Mouse (Mus musculus): ENCODE data around the gene Tubg1. TPM values are rescaled to one million over a fixed set of nuclear protein-coding genes. Genes with fewer than 3 reads are reported as not detected.
A peak's percentile ranks its signal among the peaks of the same experiment; 100 is the strongest.
"Not testable (repeated sequence)": the region's sequence is repeated elsewhere in the genome, so short reads cannot be mapped to it uniquely, and the experiment has no call there.

Tubg1 gene
- total RNA-seq, 1 experiment from 2014 or later, result 11.3 TPM

DNA sequence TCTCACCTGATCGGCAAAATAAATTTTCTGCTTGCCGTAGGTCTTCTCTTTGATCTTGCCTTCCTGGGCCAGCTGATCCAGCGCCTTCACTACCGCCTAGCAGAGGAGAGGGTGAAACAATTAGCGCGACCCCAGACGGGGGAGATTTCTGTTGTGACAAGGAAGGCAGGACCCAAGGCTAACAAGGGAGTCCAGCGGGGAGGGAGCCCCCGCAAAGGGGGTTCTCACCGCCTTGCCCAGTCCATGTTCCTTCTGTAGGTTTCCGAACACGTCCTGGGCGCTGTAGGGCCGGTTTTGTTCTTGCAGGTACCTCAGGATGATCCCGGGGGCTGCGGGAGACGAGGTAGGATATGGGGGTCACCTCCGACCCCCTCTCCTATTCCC is 24.8 kb upstream of the Tubg1 start:
- no peak; the same call in 1 of the 2 replicates for ATAC-seq (ENCODE audit: extremely low read depth, insufficient number of reproducible peaks, low FRiP score, poor library complexity, severe bottlenecking)

DNA sequence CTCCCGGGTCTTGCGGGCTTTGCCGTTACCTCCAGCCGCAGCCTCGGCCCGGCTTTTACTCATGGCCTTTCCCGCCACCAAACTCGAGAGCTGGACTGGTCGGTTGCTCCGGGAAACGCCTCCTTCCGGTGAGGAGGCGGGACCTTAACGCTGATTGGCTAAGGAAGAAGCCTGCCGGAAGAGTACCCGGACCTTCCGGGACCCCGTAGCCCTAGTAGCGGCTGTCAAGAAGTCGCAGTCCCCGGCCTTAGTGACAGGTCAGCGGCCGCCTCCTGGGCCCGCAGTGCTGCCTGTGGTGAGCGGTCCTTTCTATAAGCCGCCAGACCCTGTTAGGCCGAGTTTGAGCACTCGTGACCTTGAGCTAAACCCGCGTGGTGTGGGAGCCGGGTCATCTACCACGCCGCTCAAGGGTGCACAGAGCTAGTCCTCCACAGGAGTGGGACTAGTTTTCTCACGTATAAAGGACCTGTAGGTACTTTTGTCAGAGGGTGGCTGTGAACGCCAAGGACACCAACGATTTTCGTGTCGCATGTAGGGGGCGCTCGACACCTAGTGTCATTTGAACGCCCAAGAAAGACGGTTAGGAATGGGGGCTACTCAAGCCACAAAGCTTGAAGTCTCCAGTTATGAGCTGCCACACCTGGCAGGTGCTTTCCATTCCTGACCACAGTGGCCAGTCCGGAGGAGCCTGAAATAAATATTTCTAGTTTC is 24.3 kb upstream of the Tubg1 start, which contains the start of gene Psmc3ip:
Psmc3ip (minus strand) TSS at position 123 of the 711 bp plus-strand sequence.
- ATAC-seq (ENCODE audit: extremely low read depth, insufficient number of reproducible peaks, low FRiP score, poor library complexity, severe bottlenecking), result peak; percentile 96

DNA sequence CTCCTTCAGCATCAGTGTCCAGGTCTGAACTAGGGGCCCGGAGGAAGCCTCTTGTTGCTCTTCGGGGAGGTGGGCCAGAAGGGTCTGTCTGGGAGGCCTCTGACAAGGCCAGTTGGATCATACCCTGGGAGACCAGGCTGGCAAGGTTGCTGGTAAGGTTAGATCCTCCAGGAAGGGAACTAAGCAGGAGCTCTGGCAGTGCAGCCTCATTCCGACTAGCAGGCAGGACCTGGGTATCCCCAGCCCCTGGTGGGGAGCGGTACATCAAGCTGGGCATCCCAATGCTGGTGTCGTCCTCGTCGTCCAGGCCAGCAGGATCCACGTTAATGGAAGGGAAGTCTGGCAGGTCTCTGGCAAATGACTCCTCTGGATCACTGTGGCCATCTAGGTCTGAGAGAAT is 21.5 kb upstream of the Tubg1 start:
- ATAC-seq (ENCODE audit: extremely low read depth, insufficient number of reproducible peaks, low FRiP score, poor library complexity, severe bottlenecking), result no peak

DNA sequence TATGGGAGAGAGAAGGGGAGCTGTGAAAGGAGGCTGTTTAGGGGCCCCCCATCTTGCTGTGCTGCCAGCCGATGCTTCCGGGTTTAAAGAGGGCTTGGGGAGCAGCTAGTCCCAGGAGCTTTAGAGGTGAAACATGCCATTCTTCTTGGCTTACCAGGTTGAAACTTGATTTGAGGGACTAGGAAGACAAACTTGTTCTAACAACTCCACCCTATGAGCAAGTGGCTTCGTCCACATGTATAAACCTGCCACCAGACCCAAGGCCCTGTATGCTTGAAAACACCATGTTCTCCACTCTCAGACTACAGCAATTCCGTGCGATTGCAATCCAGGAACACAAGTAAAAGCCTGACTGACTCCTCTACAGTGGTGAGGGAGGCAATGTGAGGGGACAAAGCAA is 16.7 kb upstream of the Tubg1 start:
- no peak for ATAC-seq (ENCODE audit: extremely low read depth, insufficient number of reproducible peaks, low FRiP score, poor library complexity, severe bottlenecking)

DNA sequence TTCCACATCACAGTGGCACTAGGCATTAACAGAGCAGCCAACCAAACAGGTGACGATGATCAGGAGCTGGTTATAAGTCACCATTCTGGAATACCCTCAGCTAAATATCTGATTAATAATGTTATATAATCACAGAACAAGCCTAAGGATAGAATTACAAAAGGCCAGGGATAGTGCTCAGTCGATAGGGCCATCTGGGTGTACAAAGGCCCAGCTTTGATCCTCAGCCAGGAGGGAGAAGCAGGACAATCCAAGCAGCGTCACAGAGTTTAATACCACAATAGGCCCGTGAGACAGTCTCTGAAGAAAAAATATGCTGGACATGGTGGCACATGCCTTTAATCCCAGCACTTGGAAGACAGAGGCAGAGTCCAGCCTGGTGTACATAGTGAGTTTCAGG is 10.4 kb upstream of the Tubg1 start:
- ATAC-seq (ENCODE audit: extremely low read depth, insufficient number of reproducible peaks, low FRiP score, poor library complexity, severe bottlenecking), result no peak

DNA sequence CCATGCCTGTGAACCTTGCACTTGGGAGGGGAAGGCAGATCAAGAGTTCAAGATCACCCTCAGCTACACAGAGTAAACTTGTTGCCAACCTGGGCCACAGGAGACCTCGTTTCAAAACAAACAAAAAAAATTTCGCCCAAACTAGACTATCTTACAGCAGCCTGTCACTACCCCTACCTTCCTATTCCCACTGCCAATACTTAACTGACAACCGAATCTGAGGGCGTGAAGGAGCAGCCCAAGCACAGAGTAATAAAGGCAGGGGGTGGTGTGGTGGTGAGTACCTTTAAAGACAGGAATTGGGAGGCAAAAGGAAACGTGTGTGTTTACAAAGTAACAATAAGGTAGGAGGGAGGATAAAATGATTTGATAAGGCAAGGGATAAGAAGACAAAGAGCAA is 9.0 kb upstream of the Tubg1 start:
- no peak for ATAC-seq (ENCODE audit: extremely low read depth, insufficient number of reproducible peaks, low FRiP score, poor library complexity, severe bottlenecking)

DNA sequence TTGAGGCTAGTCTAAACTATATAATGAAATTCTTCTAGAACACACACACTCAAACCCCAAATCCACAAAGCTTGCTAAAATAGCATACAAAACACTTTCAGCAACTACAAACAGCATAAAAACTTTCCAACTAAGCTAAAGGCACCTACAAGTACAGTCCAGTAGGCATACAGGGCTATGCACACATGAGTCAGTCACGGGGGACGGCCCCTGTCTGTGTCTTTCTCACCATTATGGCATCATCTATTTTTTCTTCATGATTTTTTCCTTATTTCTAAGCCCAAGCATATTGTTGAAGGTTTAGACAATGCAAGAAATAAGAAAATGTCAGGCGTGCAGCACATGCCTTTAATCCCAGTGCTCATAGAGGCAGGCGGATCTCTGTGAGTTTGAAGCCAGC is 8.6 kb upstream of the Tubg1 start:
- no peak for ATAC-seq (ENCODE audit: extremely low read depth, insufficient number of reproducible peaks, low FRiP score, poor library complexity, severe bottlenecking)

DNA sequence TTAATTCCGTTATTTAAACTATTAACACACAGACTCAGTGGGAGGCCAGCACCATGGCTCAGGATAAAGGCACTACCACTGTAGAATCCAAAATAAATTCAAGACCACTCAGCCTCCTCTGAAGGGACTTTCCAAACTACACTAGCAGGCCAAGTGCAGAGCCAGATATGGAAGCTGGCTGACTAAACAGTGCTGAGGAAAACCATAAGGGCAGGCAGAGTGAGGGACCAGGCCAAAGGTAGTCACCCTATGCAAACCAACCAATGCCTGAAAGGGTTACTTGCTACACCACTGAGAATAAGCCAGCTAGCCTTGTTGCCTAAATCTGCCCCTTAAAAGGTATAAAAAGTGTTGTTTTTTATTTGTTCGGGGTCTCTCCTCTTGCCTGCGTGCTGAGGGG is 7.6 kb upstream of the Tubg1 start:
- ATAC-seq (ENCODE audit: extremely low read depth, insufficient number of reproducible peaks, low FRiP score, poor library complexity, severe bottlenecking), result no peak

DNA sequence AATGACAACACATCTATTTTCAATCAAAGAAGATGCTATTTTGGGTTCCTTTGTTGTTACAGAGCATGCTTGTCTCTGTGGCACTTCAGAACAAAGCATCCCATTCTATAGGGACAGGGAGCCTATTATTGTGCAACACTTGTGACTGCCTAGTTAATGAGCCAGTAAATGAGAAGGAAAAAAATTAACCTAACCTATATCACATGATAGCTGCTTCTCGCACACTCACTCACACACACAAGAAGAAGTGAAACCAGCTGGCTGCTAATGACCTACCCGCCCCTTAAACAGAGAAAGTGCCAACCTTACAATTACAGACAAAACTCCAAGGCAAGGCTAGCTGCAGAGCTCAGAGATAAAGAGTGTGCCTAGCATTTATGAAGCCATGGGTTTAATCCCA is 4.2 kb upstream of the Tubg1 start:
- ATAC-seq (ENCODE audit: extremely low read depth, insufficient number of reproducible peaks, low FRiP score, poor library complexity, severe bottlenecking), result peak; percentile 46; the same call in 1 of the 2 replicates

DNA sequence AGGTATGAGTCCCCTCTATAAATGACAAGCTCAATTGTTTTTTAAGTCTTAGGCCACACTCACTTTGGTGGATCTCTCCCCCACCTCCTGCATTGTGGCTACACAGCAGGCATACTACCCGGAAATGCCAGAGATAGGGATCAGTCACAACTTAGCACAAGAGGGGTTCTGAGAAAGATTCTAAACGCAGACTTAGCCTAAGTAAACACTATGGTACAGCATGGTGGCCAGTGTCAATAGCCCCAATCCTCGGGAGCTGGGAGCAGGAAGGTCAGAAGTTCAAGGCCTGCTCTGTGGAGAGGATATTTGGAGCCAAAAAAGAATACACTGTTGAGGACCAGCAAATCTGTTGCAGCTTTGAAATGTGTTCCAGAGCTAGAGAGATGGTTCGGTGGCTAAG is 1.6 kb upstream of the Tubg1 start:
- no peak for ATAC-seq (ENCODE audit: extremely low read depth, insufficient number of reproducible peaks, low FRiP score, poor library complexity, severe bottlenecking)

DNA sequence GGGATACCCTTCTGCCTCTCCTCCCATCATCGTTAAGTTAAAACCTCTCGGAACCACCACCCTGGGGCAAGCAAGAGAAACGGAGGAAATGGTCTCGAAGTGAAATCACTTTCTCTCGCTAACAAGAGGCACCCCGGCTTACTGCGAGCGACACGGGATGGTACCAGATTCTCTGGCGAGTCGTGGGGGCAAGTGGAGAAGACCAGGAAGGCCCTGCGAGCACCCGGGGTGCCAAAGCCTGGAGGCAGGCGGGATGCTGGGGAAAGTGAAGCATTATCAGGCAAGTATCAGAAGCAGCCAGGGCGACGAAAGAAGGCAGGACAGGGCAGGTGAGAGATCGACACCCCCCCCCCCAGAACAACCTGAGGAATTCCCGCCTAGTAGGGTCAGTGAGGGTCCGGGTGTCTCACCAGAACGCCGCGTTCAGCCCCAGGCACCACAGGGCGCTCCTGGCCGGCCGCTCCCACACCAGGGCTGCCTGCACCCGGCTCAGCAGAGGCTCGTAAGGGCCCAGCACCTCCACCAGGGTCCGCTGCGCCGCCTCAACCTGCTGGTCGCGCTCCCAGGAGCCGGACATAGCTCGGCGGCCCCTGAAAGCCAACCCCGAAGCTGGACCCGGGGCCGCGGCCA is 492 bp upstream of the Tubg1 start:
- no peak; the same call in 1 of the 2 replicates for ATAC-seq (ENCODE audit: extremely low read depth, insufficient number of reproducible peaks, low FRiP score, poor library complexity, severe bottlenecking)

DNA sequence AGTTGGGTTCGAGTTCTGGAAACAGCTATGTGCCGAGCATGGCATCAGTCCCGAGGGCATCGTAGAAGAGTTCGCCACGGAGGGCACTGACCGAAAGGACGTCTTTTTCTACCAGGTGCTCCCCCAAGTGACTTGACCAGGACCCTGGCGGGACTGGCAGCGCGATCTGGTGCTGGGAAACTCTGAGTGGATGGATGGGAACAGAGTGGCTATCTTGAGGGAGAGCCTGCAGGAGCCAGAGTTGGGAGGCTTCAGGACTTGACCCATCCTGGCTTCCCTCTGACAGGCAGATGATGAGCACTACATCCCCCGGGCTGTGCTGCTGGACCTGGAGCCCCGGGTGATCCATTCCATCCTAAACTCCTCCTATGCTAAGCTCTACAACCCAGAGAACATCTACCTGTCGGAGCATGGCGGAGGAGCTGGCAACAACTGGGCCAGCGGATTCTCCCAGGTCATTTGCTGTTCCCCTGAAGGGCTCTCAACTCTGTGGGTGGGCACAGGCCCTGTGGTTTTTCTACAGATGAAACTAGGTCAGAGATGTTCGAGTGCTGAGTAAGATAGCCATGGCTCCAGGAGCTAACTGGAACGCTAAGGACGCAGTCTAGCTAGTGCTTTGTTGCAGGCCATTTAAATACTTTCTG is 929 bp downstream of the Tubg1 start:
- no peak for ATAC-seq (ENCODE audit: extremely low read depth, insufficient number of reproducible peaks, low FRiP score, poor library complexity, severe bottlenecking)

DNA sequence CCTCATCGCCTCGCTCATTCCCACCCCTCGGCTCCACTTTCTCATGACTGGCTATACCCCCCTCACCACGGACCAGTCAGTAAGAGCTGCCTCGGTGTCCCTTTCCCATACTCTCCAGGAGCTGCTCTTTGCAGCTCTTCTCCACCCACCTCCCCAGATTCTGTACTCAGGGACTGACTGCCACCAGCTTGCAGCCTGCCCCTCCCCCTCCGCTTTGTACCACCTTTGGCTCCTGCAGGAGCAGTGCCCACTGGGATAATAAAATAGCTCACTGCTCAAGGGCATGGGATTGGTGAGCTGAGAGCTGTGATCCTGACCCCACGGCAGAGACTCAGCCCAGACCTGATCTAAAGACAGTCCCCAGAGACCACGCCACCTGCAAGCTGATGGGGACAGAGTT is 4.8 kb downstream of the Tubg1 start:
- not testable (repeated sequence) for ATAC-seq (ENCODE audit: extremely low read depth, insufficient number of reproducible peaks, low FRiP score, poor library complexity, severe bottlenecking)

DNA sequence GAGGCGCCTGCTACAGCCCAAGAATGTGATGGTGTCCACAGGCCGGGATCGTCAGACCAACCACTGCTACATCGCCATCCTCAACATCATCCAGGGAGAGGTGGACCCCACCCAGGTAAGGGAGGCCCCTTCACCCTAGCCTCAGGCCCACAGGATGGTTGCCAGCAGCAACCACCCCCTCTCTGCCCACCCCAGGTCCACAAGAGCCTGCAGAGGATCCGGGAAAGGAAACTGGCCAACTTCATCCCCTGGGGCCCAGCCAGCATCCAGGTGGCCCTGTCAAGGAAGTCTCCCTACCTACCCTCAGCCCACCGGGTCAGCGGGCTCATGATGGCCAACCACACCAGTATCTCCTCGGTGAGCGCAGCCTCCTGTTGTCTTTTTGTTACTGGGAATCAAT is 5.3 kb downstream of the Tubg1 start:
- not testable (repeated sequence) for ATAC-seq (ENCODE audit: extremely low read depth, insufficient number of reproducible peaks, low FRiP score, poor library complexity, severe bottlenecking)

DNA sequence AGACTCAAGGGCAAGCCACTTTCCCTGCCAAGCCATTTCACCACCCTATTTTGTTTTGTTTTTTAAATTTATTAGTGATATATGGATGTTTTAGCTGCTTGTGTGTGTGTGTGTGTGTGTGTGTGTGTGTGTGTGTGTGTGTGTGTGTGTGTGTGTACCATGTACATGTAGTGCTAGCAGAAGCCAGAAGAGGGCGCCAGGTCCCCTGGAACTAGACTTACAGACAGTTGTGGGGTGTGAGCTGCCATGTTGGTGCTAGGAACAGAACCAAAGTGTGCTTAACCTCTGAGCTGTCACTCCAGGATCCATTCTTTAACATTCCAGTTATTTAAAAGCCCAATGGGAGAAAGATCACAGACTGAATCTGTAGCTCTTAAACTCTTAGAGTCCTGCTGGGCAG is 7.3 kb downstream of the Tubg1 start:
- no peak for ATAC-seq (ENCODE audit: extremely low read depth, insufficient number of reproducible peaks, low FRiP score, poor library complexity, severe bottlenecking)

DNA sequence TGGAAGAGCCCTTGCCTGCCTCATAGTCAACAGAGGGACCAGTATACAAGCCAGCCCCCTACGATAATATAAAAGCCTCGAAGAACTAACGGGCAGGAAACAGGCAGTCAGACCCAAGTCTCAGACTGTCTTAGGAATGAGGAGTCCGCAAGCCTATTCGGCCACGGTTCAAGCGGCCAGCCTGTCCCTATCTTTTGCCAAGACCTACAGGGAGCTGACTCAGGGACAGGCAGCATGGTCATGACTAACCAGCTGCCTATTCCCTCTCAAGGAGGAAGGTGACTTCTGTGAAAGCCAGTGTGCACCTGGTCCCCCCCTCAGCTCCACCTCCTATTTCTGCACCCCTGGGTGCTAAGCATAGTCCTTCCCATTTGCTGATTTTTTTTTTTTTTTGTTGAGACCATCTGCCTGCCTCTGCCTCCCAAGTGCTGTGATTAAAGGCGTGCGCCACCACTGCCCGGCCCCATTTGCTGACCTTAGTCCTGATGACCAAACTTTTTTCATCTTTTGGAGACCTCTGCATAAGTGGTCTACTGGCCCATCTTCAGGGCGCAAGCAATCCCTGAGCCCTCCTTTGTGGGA is 9.3 kb downstream of the Tubg1 start:
- ATAC-seq (ENCODE audit: extremely low read depth, insufficient number of reproducible peaks, low FRiP score, poor library complexity, severe bottlenecking), result no peak

DNA sequence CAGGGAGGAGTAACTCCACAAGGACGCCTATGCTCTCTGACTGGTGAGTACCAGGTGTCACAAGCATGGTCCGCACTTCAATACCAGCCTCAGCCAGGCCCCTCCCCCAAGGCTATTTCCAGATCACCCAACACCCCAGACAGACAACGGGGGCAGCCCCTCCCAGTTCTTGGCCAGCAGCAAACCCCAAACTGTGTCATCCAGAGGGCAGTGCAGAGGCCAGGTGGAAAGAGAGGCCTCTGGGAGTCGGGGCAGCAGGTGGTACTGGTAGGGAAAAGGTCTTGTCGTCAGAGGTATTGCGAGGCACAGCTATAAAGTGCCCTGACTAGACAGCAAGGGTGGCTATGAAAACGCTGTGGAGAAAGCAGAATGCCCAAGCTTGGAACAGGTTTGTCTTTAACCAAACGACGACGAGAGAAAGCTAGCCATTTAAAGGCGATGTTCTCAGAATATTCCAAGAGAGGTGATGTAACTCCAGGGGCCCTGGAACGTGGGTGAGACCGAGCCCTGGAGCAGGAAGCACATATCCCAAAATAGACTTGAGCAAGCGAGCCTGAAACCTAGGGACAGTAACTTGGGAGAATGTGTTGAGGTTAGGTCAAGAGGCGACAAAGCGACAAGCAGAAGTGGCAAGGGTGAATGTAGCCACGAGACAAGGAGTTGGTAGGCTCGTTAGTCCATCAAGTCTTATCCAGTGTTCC is 10.5 kb downstream of the Tubg1 start:
- ATAC-seq (ENCODE audit: extremely low read depth, insufficient number of reproducible peaks, low FRiP score, poor library complexity, severe bottlenecking), result no peak

DNA sequence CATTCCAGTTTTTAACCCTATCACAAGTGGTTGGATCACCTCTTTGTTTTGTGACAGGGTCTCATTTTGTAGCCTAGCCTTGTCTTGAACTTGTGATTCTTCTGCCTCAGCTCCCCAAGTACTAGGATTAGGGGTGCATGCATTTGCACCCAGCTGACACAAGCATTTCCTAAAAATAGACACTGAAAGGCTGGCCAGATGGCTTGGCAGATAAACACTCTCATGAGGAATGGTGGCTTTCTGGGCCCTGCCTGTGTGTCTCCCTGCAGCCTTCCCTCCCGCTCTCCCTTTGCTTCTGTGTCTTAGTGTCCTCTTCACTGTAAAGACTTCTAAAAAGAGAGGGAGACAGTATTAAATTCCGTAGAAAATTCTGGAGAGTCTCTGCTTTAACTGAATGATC is 11.4 kb downstream of the Tubg1 start:
- no peak for ATAC-seq (ENCODE audit: extremely low read depth, insufficient number of reproducible peaks, low FRiP score, poor library complexity, severe bottlenecking)

DNA sequence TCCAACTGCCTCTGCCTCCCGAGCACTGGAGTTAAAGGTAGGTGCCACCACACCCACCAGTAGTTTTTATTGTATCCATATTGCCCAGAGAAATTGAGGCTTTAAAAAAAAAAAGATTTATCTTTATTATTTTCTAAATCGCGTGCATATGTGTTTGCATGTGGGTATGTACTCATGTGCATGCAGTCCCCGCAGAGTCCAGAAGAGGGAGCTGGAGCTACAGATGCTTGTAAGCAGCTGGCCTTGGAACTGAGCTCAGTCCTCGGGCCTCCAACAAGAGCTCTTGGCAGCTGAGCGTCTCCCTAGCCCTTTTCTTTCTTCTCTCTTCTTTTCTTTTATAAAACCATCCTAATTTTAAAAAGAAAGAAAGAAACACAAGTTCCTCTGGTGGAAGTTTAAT is 12.0 kb downstream of the Tubg1 start:
- no peak for ATAC-seq (ENCODE audit: extremely low read depth, insufficient number of reproducible peaks, low FRiP score, poor library complexity, severe bottlenecking)
